Mouse (Mus musculus) heart, embryonic 13.5 days (tissue): Measurements from ENCODE around the gene Ptchd4. TPM values are rescaled to one million over a fixed set of nuclear protein-coding genes. Genes with fewer than 3 reads are reported as not detected.

Source experiments
- ATAC-seq: fragments of 200-750 bp; cut with Nextera tagmentation; 2 replicates; pipeline ENCODE4 v1.8.0; 2017; ENCODE audit warnings: moderate TSS enrichment; ENCODE audit not compliant: insufficient number of reproducible peaks, low FRiP score, low TSS enrichment; ENCODE audit errors: extremely low read depth
- H3K27ac ChIP-seq: fragments of 300-500 bp; sonication (generic); replicated peaks from 2 replicates; pipeline ENCODE4 v1.5.1; 2015; ENCODE audit warnings: moderate library complexity, mild to moderate bottlenecking, inconsistent platforms
- H3K27me3 ChIP-seq: fragments of 300-500 bp; sonication (generic); replicated peaks from 2 replicates; pipeline ENCODE4 v1.6.1; 2015; ENCODE audit warnings: mild to moderate bottlenecking, inconsistent platforms
- H3K36me3 ChIP-seq: fragments of 300-500 bp; sonication (generic); 2 replicates; pipeline ENCODE4 v1.6.1; 2015; ENCODE audit warnings: mild to moderate bottlenecking, inconsistent platforms
- H3K4me1 ChIP-seq: fragments of 300-500 bp; sonication (generic); 2 replicates; pipeline ENCODE4 v1.6.1; 2015; ENCODE audit warnings: inconsistent platforms
- H3K4me2 ChIP-seq: fragments of 300-500 bp; sonication (generic); 2 replicates; pipeline ENCODE4 v1.6.1; 2015; ENCODE audit warnings: inconsistent platforms, mild to moderate bottlenecking, moderate library complexity
- H3K4me3 ChIP-seq: fragments of 300-500 bp; sonication (generic); 2 replicates; pipeline ENCODE4 v1.5.1; 2015; ENCODE audit warnings: moderate library complexity, mild to moderate bottlenecking, inconsistent platforms
- H3K9ac ChIP-seq: fragments of 300-500 bp; sonication (generic); 2 replicates; pipeline ENCODE4 v1.6.1; 2015; ENCODE audit warnings: inconsistent platforms, mild to moderate bottlenecking, moderate library complexity
- H3K9me3 ChIP-seq: fragments of 300-500 bp; sonication (generic); 2 replicates; pipeline ENCODE4 v1.6.1; 2016; ENCODE audit warnings: inconsistent platforms
- WGBS: fragments of 180-500 bp; shearing (Covaris S2); methylation state at CpG from one replicate; pipeline ENCODE4 v1.1.7; 2015; ENCODE audit warnings: mixed read lengths; 5-methylcytosine and 5-hydroxymethylcytosine counted together
- polyA plus RNA-seq: library from polyadenylated mRNA; unstranded; fragments of >200 nt; fragmentation: Nextera tagmentation; extraction: Ambion mirVana; gene quantifications from 2 replicates; pipeline ENCODE4 v1.2.1, GENCODE M21; 2015

The Ptchd4 gene
- polyA plus RNA-seq, 1 experiment from 2014 or later = 0.23 TPM

DNA sequence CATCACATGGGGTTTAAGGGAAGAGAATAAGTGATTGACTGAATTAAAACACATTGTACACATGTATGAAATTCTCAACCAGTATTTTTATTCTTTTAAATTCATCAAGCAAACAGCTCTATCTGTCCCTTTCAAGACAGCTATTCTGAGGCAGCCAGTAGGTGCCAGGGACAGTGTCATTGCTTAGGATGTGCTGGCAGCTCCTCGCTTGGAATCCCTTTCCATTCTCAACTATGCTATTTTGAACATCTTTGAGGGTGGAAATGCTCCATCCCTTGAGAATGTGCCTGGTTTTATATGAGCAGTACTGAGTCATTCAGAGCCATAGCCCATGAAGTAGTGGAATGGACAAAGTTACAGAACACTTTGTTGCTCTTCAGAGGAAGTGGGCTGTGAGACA is 112.2 kb downstream of the Ptchd4 start:
- Histone ChIP-seq H3K27me3 (no peaks in the 10 kb centered on the region), H3K4me1 (no peaks in the 10 kb centered on the region), H3K9me3 (0 out of 2 replicates have a peak, but pooled peaks cover 2% of the 10 kb centered on the region), H3K27ac (no peak overlapping the region), H3K9ac (no peak overlapping the region), H3K4me2 (no peak overlapping the region), H3K36me3 (no peaks in the 10 kb centered on the region), H3K4me3 (no peak overlapping the region)
- 53% methylated on average over 1 of the region's 1 CpGs for WGBS
- ATAC-seq = no peak

DNA sequence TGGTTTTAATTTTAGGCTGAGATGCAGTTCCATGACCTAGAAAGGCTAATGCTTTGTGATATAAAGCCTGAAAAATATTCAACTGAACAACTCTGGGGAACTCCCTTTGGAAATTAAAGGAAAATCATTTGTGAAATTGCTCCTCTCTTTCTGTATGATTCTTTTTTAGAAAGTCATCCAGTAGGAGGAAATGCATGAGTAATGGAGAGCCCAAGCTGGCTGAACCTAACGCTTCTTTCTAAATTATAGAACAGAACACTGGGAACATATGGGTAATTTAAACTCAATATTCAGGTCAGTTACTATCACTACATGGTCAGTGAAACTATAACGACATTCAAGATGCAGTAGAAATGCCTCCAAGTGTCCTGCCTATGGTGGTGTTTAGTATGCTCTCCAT is 114.6 kb downstream of the Ptchd4 start:
- Histone ChIP-seq H3K27me3 (no peaks in the 10 kb centered on the region), H3K9ac (no peak overlapping the region), H3K36me3 (no peaks in the 10 kb centered on the region), H3K4me3 (no peak overlapping the region), H3K4me2 (no peak overlapping the region), H3K9me3 (0 out of 2 replicates have a peak, but pooled peaks cover 2% of the 10 kb centered on the region), H3K27ac (no peak overlapping the region), H3K4me1 (no peaks in the 10 kb centered on the region)
- WGBS = 80% methylated on average over 2 of the region's 2 CpGs
- no peak for ATAC-seq

DNA sequence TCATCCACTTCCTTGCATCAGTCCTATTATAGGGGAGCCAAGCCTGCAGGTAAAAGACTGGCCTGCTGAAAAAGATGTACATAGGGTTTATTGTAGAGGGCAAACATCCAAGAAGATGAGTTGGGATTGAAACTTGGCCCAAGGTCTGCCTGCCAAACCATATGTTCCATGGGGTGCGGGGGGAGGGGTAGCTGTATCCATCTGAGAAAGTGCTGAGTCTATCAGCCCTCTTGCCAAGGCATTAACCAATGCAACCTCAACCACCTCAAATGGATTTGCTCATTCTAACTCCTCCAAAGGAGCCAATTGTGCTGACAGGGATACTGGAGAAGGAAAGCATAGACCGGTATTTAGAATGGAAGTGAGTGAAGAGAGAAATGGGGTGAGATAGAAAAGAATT is 136.5 kb downstream of the Ptchd4 start:
- ATAC-seq = no peak
- no peaks in the 10 kb centered on the region for H3K4me1 ChIP-seq
- 78% methylated on average over 2 of the region's 2 CpGs for WGBS

DNA sequence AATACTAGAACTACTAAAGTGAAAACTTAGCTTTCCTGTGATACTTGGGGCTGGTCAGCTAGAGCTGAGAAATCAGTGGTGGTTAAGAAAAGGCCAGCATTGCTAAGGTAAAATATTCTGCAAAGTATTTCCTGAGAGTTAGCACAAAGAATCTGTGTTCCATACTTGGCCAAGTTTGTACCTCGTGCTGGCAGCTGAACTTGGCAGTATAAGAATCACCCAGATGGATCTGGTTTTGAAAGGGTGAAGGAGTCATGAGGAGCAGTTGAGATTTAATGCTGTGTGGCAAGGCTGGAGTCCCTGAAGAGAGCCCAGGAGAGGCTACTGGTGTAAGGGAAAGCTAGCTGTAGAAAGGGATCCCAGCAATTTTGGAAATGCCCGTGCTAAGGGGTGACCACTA is 140.7 kb downstream of the Ptchd4 start:
- Histone ChIP-seq H3K9me3 (no peaks in the 10 kb centered on the region), H3K36me3 (no peaks in the 10 kb centered on the region), H3K4me3 (no peak overlapping the region), H3K27ac (no peak overlapping the region), H3K4me2 (no peak overlapping the region), H3K27me3 (no peaks in the 10 kb centered on the region), H3K9ac (no peak overlapping the region), H3K4me1 (no peaks in the 10 kb centered on the region)
- ATAC-seq = no peak
- 66% methylated on average over 2 of the region's 2 CpGs for whole genome bisulfite sequencing

More for the DNA sequence above, 136.5 kb downstream of the Ptchd4 start:
- no peaks in the 10 kb centered on the region for H3K27me3 ChIP-seq
- H3K36me3 ChIP-seq = no peaks in the 10 kb centered on the region
- no peak overlapping the region for H3K4me2 ChIP-seq
- H3K4me3 ChIP-seq = no peak overlapping the region
- no peak overlapping the region for H3K9ac ChIP-seq
- H3K27ac ChIP-seq = no peak overlapping the region
- no peaks in the 10 kb centered on the region for H3K9me3 ChIP-seq

DNA sequence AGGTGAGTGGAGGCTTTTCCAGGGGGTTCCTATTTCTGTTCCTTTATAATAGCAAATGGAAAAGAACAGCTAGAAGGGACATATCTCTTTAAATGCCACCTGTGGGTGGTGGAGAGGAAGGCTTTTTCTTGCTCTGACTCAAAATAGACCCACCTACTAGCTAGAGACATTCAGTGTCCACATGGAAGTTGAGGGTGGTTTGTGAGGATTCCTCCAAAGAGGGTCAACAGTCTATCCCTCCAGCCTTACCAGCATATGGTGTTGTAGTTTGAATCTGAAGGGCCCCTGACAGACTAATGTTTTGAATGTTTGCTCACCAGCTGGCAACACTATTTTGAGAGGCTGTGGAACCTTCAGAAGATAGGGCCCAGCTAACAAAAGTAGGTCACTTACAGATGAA is 147.0 kb downstream of the Ptchd4 start:
- H3K27ac ChIP-seq = no peak overlapping the region
- H3K4me3 ChIP-seq = no peak overlapping the region
- no peak overlapping the region for H3K9ac ChIP-seq
- no peak for ATAC-seq
- no peaks in the 10 kb centered on the region for H3K9me3 ChIP-seq
- H3K36me3 ChIP-seq = no peaks in the 10 kb centered on the region
- no peaks in the 10 kb centered on the region for H3K27me3 ChIP-seq
- H3K4me1 ChIP-seq = no peaks in the 10 kb centered on the region
- no peak overlapping the region for H3K4me2 ChIP-seq

DNA sequence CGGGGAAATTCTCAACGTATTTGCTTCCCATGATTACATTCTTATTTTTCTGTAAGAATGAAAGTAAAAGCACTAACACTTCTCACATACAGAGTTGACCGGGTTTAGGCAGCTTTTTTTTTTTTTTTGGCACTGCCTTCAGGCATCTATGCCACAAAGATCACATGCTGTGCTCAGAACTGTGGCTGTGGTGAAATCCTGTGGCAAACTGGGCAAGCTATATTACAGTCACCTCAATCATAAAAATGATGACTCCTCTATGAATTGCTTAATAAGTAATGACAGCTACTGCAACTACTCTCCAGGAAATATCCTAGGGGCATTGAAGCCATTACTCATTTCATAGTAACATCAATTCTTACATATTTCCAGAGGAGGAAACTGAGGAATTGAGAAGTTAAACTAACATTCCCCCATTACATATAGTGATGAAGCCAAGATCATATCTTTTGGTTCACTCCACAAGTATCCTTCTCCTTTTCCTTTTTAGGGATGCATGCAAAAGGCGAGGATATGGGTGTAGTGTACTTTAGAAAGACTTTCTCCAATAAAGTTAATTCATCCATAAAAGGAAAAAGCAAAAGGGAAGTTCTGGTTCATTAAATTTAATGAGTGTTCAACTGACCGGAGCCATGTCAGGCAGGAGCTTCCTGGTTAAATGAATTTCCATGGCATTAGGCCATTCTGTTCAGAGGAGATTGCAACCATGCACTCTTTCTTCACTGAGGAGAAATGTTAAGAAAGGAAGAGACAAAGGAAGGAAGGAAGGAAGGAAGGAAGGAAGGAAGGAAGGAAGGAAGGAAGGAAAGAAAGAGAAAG is 164.6 kb downstream of the Ptchd4 start:
- Histone ChIP-seq H3K27me3 (no peaks in the 10 kb centered on the region), H3K4me1 (no peaks in the 10 kb centered on the region), H3K27ac (no peak overlapping the region), H3K36me3 (no peaks in the 10 kb centered on the region), H3K4me2 (no peak overlapping the region), H3K9me3 (no peaks in the 10 kb centered on the region), H3K4me3 (no peak overlapping the region), H3K9ac (no peak overlapping the region)
- WGBS = 71% methylated on average over 5 of the region's 5 CpGs
- no peak for ATAC-seq

DNA sequence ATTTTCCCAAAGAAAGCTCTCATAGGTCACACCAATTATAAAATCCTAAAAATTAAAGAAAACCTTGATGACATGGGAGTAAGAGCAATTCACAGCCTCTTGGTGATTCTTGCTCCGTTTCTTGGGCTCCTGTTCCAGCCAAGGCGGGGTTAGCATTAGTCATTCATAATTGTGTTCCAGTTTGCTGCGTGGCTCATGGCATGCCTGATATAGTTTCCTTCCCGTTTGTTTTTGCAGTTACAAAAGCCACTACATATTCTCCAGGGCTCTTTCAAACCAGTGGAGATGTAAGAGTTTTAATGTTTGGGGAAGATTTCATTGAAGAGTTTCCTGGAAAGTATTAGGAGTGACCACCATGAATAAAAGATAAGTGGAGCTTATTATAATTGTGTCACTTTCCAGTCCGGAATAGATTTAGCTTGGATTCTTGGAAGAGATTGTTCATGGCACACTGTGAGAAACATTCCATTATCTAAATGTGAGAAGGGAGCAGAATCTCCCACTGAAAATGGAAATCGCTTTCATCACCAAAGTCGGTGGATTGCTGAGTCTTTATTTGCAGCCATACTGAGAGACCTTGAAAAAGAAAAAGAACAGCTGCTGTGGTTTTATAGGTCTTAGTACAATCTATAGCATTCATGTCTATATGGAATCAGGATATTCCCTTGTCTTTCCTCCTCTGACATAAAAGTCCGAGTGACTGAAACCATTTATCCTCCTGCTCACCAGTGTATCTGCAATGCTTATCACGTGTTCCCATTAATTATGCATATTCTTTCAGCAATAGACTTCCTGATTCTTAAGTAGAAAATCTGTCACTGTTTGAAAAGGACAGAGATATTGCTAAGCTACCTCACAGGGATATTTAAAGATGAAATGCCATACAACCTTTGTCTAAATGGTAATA is 193.9 kb downstream of the Ptchd4 start:
- no peaks in the 10 kb centered on the region for H3K27me3 ChIP-seq
- H3K36me3 ChIP-seq = no peaks in the 10 kb centered on the region
- 59% methylated on average over 9 of the region's 9 CpGs for WGBS
- H3K4me2 ChIP-seq = no peak overlapping the region
- ATAC-seq = no peak
- H3K9me3 ChIP-seq = no peaks in the 10 kb centered on the region
- H3K9ac ChIP-seq = no peak overlapping the region
- H3K27ac ChIP-seq = no peak overlapping the region
- H3K4me3 ChIP-seq = no peak overlapping the region
- H3K4me1 ChIP-seq = no peaks in the 10 kb centered on the region

DNA sequence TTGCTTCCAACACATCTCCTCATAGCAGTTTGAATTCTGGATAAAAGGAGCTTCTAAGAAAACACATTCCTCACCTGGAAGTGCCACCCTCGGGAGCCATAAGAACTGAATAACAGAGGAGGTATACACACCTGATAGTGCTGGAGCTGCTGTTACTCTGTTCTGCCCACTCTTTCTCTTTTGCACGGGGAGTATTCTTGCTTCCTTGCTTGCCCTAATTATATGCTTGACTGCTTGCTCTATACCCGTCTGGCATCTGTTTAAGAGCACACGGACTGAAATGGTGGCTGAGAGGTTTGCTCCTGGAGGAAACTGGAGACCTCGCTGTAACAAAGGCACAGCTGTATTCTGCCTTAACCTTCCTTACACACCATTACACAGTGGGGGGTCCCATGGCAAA is 214.4 kb downstream of the Ptchd4 start:
- Histone ChIP-seq H3K9me3 (no peaks in the 10 kb centered on the region), H3K4me2 (no peak overlapping the region), H3K27ac (no peak overlapping the region), H3K27me3 (no peaks in the 10 kb centered on the region), H3K9ac (no peak overlapping the region), H3K4me3 (no peak overlapping the region), H3K4me1 (no peaks in the 10 kb centered on the region), H3K36me3 (no peaks in the 10 kb centered on the region)
- no peak for ATAC-seq
- 53% methylated on average over 5 of the region's 5 CpGs for WGBS

DNA sequence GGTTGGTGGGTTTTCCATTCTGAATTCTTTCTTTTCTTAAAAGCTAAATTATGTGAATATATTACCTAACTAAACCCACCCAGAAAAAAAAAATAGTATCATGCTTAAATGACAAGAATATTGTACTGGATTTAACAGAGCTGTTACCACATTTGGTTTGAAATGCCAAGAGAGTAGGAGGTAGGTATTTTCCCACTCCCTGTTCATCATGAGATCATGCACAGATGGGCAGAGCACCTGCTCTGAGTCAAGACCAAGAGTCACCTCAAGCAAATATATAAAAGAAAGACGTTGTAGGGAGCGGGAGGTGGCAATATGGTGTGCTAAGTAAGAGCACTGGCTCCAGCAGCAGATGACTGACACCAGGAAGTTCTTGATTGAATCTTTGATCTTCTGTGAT is 233.8 kb downstream of the Ptchd4 start:
- no peak overlapping the region for H3K4me2 ChIP-seq
- no peak overlapping the region for H3K27ac ChIP-seq
- no peak for ATAC-seq
- 73% methylated on average over 2 of the region's 2 CpGs for WGBS
- no peak overlapping the region for H3K9ac ChIP-seq
- H3K36me3 ChIP-seq = no peaks in the 10 kb centered on the region
- H3K9me3 ChIP-seq = no peaks in the 10 kb centered on the region
- H3K4me3 ChIP-seq = no peak overlapping the region
- no peaks in the 10 kb centered on the region for H3K4me1 ChIP-seq
- no peaks in the 10 kb centered on the region for H3K27me3 ChIP-seq
